Mouse (Mus musculus): ENCODE results near the gene Ccdc54. TPM values are rescaled to one million over a fixed set of nuclear protein-coding genes. Genes with fewer than 3 reads are reported as not detected.

Ccdc54 gene
- polyA plus RNA-seq, 1 experiment from 2014 or later, result not detected

- Histone ChIP-seq H3K27ac (ENCODE audit: low read depth, low read length) (no peak overlapping the region), H3K9me3 (replicated peaks; ENCODE audit: control insufficient read depth, low read length) (no peaks in the 10 kb centered on the region), H3K27me3 (ENCODE audit: control insufficient read depth, insufficient read depth, low read length) (no peaks in the 10 kb centered on the region), H3K4me1 (ENCODE audit: control insufficient read depth, insufficient read depth, low read length) (no peaks in the 10 kb centered on the region), H3K36me3 (ENCODE audit: control insufficient read depth, insufficient read depth, low read length) (no peaks in the 10 kb centered on the region), H3K4me2 (no peak overlapping the region), H3K9ac (ENCODE audit: low read depth, low read length) (no peak overlapping the region), H3K4me3 (ENCODE audit: low read depth, low read length) (no peak overlapping the region)
- ATAC-seq (replicated peaks; ENCODE audit: insufficient number of reproducible peaks, low FRiP score, low TSS enrichment), result no peak
- WGBS (ENCODE audit: insufficient replicate concordance), result 66% methylated on average over 6 of the region's 6 CpGs
Measured at GRCm38 (mm10) chr16:50596679-50597078, 5.7 kb upstream of the Ccdc54 start.

GRCm38 (mm10) chr16:50596171-50596570, 5.2 kb upstream of the Ccdc54 start:
- Histone ChIP-seq H3K27me3 (ENCODE audit: control insufficient read depth, insufficient read depth, low read length) (no peaks in the 10 kb centered on the region), H3K4me1 (ENCODE audit: control insufficient read depth, insufficient read depth, low read length) (no peaks in the 10 kb centered on the region), H3K9me3 (replicated peaks; ENCODE audit: control insufficient read depth, low read length) (no peaks in the 10 kb centered on the region), H3K36me3 (ENCODE audit: control insufficient read depth, insufficient read depth, low read length) (no peaks in the 10 kb centered on the region), H3K4me2 (no peak overlapping the region), H3K27ac (ENCODE audit: low read depth, low read length) (no peak overlapping the region), H3K9ac (ENCODE audit: low read depth, low read length) (no peak overlapping the region), H3K4me3 (ENCODE audit: low read depth, low read length) (no peak overlapping the region)
- ATAC-seq (replicated peaks; ENCODE audit: insufficient number of reproducible peaks, low FRiP score, low TSS enrichment), result no peak
- 61% methylated on average over 4 of the region's 4 CpGs for WGBS (ENCODE audit: insufficient replicate concordance)

- no peak for ATAC-seq (replicated peaks; ENCODE audit: insufficient number of reproducible peaks, low FRiP score, low TSS enrichment)
- H3K4me3 ChIP-seq (ENCODE audit: low read depth, low read length), result no peak overlapping the region
- no peaks in the 10 kb centered on the region for H3K4me1 ChIP-seq (ENCODE audit: control insufficient read depth, insufficient read depth, low read length)
- H3K9me3 ChIP-seq (replicated peaks; ENCODE audit: control insufficient read depth, low read length), result no peaks in the 10 kb centered on the region
- no peak overlapping the region for H3K4me2 ChIP-seq
- no peaks in the 10 kb centered on the region for H3K27me3 ChIP-seq (ENCODE audit: control insufficient read depth, insufficient read depth, low read length)
- H3K9ac ChIP-seq (ENCODE audit: low read depth, low read length), result no peak overlapping the region
- 79% methylated on average over 1 of the region's 1 CpGs for WGBS (ENCODE audit: insufficient replicate concordance)
- no peak overlapping the region for H3K27ac ChIP-seq (ENCODE audit: low read depth, low read length)
- no peaks in the 10 kb centered on the region for H3K36me3 ChIP-seq (ENCODE audit: control insufficient read depth, insufficient read depth, low read length)
Measured at GRCm38 (mm10) chr16:50594876-50595275, 3.9 kb upstream of the Ccdc54 start.

GRCm38 (mm10) chr16:50593361-50593760, 2.4 kb upstream of the Ccdc54 start:
- 64% methylated on average over 11 of the region's 11 CpGs for WGBS (ENCODE audit: insufficient replicate concordance)
- no peak overlapping the region for H3K4me3 ChIP-seq (ENCODE audit: low read depth, low read length)
- H3K27ac ChIP-seq (ENCODE audit: low read depth, low read length), result no peak overlapping the region
- no peak overlapping the region for H3K9ac ChIP-seq (ENCODE audit: low read depth, low read length)
- no peaks in the 10 kb centered on the region for H3K9me3 ChIP-seq (replicated peaks; ENCODE audit: control insufficient read depth, low read length)
- no peaks in the 10 kb centered on the region for H3K36me3 ChIP-seq (ENCODE audit: control insufficient read depth, insufficient read depth, low read length)
- H3K4me2 ChIP-seq, result no peak overlapping the region
- ATAC-seq (replicated peaks; ENCODE audit: insufficient number of reproducible peaks, low FRiP score, low TSS enrichment), result no peak
- H3K4me1 ChIP-seq (ENCODE audit: control insufficient read depth, insufficient read depth, low read length), result no peaks in the 10 kb centered on the region
- no peaks in the 10 kb centered on the region for H3K27me3 ChIP-seq (ENCODE audit: control insufficient read depth, insufficient read depth, low read length)

GRCm38 (mm10) chr16:50589574-50590151, 1.3 kb downstream of the Ccdc54 start:
- H3K4me2 ChIP-seq, result no peak overlapping the region
- H3K36me3 ChIP-seq (ENCODE audit: control insufficient read depth, insufficient read depth, low read length), result no peaks in the 10 kb centered on the region
- WGBS (ENCODE audit: insufficient replicate concordance), result 66% methylated on average over 11 of the region's 11 CpGs
- no peaks in the 10 kb centered on the region for H3K4me1 ChIP-seq (ENCODE audit: control insufficient read depth, insufficient read depth, low read length)
- no peak overlapping the region for H3K4me3 ChIP-seq (ENCODE audit: low read depth, low read length)
- H3K27me3 ChIP-seq (ENCODE audit: control insufficient read depth, insufficient read depth, low read length), result no peaks in the 10 kb centered on the region
- no peak overlapping the region for H3K9ac ChIP-seq (ENCODE audit: low read depth, low read length)
- H3K9me3 ChIP-seq (replicated peaks; ENCODE audit: control insufficient read depth, low read length), result no peaks in the 10 kb centered on the region
- no peak for ATAC-seq (replicated peaks; ENCODE audit: insufficient number of reproducible peaks, low FRiP score, low TSS enrichment)
- H3K27ac ChIP-seq (ENCODE audit: low read depth, low read length), result no peak overlapping the region

GRCm38 (mm10) chr16:50588191-50588590, 2.8 kb downstream of the Ccdc54 start:
- H3K27ac ChIP-seq (ENCODE audit: low read depth, low read length), result no peak overlapping the region
- H3K36me3 ChIP-seq (ENCODE audit: control insufficient read depth, insufficient read depth, low read length), result no peaks in the 10 kb centered on the region
- 67% methylated on average over 1 of the region's 1 CpGs for WGBS (ENCODE audit: insufficient replicate concordance)
- no peaks in the 10 kb centered on the region for H3K9me3 ChIP-seq (replicated peaks; ENCODE audit: control insufficient read depth, low read length)
- ATAC-seq (replicated peaks; ENCODE audit: insufficient number of reproducible peaks, low FRiP score, low TSS enrichment), result no peak
- no peaks in the 10 kb centered on the region for H3K27me3 ChIP-seq (ENCODE audit: control insufficient read depth, insufficient read depth, low read length)
- no peak overlapping the region for H3K9ac ChIP-seq (ENCODE audit: low read depth, low read length)
- H3K4me1 ChIP-seq (ENCODE audit: control insufficient read depth, insufficient read depth, low read length), result no peaks in the 10 kb centered on the region
- H3K4me3 ChIP-seq (ENCODE audit: low read depth, low read length), result no peak overlapping the region
- no peak overlapping the region for H3K4me2 ChIP-seq

GRCm38 (mm10) chr16:50587139-50587538, 3.8 kb downstream of the Ccdc54 start:
- H3K4me3 ChIP-seq (ENCODE audit: low read depth, low read length), result no peak overlapping the region
- no peaks in the 10 kb centered on the region for H3K36me3 ChIP-seq (ENCODE audit: control insufficient read depth, insufficient read depth, low read length)
- no peak overlapping the region for H3K4me2 ChIP-seq
- no peaks in the 10 kb centered on the region for H3K4me1 ChIP-seq (ENCODE audit: control insufficient read depth, insufficient read depth, low read length)
- whole genome bisulfite sequencing (ENCODE audit: insufficient replicate concordance), result 79% methylated on average over 7 of the region's 7 CpGs
- no peak overlapping the region for H3K27ac ChIP-seq (ENCODE audit: low read depth, low read length)
- ATAC-seq (replicated peaks; ENCODE audit: insufficient number of reproducible peaks, low FRiP score, low TSS enrichment), result no peak
- H3K9ac ChIP-seq (ENCODE audit: low read depth, low read length), result no peak overlapping the region
- no peaks in the 10 kb centered on the region for H3K27me3 ChIP-seq (ENCODE audit: control insufficient read depth, insufficient read depth, low read length)
- no peaks in the 10 kb centered on the region for H3K9me3 ChIP-seq (replicated peaks; ENCODE audit: control insufficient read depth, low read length)

- Histone ChIP-seq H3K36me3 (ENCODE audit: control insufficient read depth, insufficient read depth, low read length) (no peaks in the 10 kb centered on the region), H3K27ac (ENCODE audit: low read depth, low read length) (no peak overlapping the region), H3K4me2 (no peak overlapping the region), H3K4me3 (ENCODE audit: low read depth, low read length) (no peak overlapping the region), H3K4me1 (ENCODE audit: control insufficient read depth, insufficient read depth, low read length) (no peaks in the 10 kb centered on the region), H3K27me3 (ENCODE audit: control insufficient read depth, insufficient read depth, low read length) (no peaks in the 10 kb centered on the region), H3K9me3 (replicated peaks; ENCODE audit: control insufficient read depth, low read length) (no peaks in the 10 kb centered on the region), H3K9ac (ENCODE audit: low read depth, low read length) (no peak overlapping the region)
- no peak for ATAC-seq (replicated peaks; ENCODE audit: insufficient number of reproducible peaks, low FRiP score, low TSS enrichment)
- 76% methylated on average over 6 of the region's 6 CpGs for whole genome bisulfite sequencing (ENCODE audit: insufficient replicate concordance)
Measured at GRCm38 (mm10) chr16:50578361-50578760, 12.6 kb downstream of the Ccdc54 start.

GRCm38 (mm10) chr16:50572557-50572956, 18.4 kb downstream of the Ccdc54 start:
- H3K27ac ChIP-seq (ENCODE audit: low read depth, low read length), result no peak overlapping the region
- 74% methylated on average over 13 of the region's 13 CpGs for WGBS (ENCODE audit: insufficient replicate concordance)
- H3K27me3 ChIP-seq (ENCODE audit: control insufficient read depth, insufficient read depth, low read length), result no peaks in the 10 kb centered on the region
- no peak overlapping the region for H3K4me3 ChIP-seq (ENCODE audit: low read depth, low read length)
- no peak for ATAC-seq (replicated peaks; ENCODE audit: insufficient number of reproducible peaks, low FRiP score, low TSS enrichment)
- no peaks in the 10 kb centered on the region for H3K36me3 ChIP-seq (ENCODE audit: control insufficient read depth, insufficient read depth, low read length)
- no peak overlapping the region for H3K4me2 ChIP-seq
- no peaks in the 10 kb centered on the region for H3K9me3 ChIP-seq (replicated peaks; ENCODE audit: control insufficient read depth, low read length)
- H3K9ac ChIP-seq (ENCODE audit: low read depth, low read length), result no peak overlapping the region
- H3K4me1 ChIP-seq (ENCODE audit: control insufficient read depth, insufficient read depth, low read length), result no peaks in the 10 kb centered on the region
